Mouse (Mus musculus) lung, embryonic 16.5 days (tissue): ENCODE data around the gene Cep112. TPM values are rescaled to one million over a fixed set of nuclear protein-coding genes. Genes with fewer than 3 reads are reported as not detected.

Source experiments
- ATAC-seq: fragments of 200-750 bp; cut with Nextera tagmentation; 2 replicates; pipeline ENCODE4 v1.8.0; 2017; ENCODE audit warnings: low read depth, mild to moderate bottlenecking, moderate library complexity
- H3K27ac ChIP-seq: fragments of 300-500 bp; sonication (generic); 2 replicates; pipeline ENCODE4 v1.5.1; 2014; ENCODE audit warnings: mild to moderate bottlenecking, control low read depth, low read length
- H3K27me3 ChIP-seq: fragments of 300-500 bp; sonication (generic); 2 replicates; pipeline ENCODE4 v1.6.1; 2014; ENCODE audit warnings: low read depth, low read length, mixed read lengths; ENCODE audit not compliant: control insufficient read depth, insufficient read depth
- H3K36me3 ChIP-seq: fragments of 300-500 bp; sonication (generic); 2 replicates; pipeline ENCODE4 v1.6.1; 2014; ENCODE audit warnings: low read length; ENCODE audit not compliant: control insufficient read depth, insufficient read depth
- H3K4me1 ChIP-seq: fragments of 300-500 bp; sonication (generic); replicated peaks from 2 replicates; pipeline ENCODE4 v1.6.1; 2014; ENCODE audit warnings: low read length, mixed read lengths; ENCODE audit not compliant: control insufficient read depth, insufficient read depth
- H3K4me2 ChIP-seq: fragments of 300-500 bp; sonication (generic); 2 replicates; pipeline ENCODE4 v1.6.1; 2014; ENCODE audit warnings: low read depth, low read length, control low read depth
- H3K4me3 ChIP-seq: fragments of 300-500 bp; sonication (generic); 2 replicates; pipeline ENCODE4 v1.5.1; 2014; ENCODE audit warnings: mild to moderate bottlenecking, low read length, control low read depth
- H3K9ac ChIP-seq: fragments of 300-500 bp; sonication (generic); 2 replicates; pipeline ENCODE4 v1.6.1; 2014; ENCODE audit warnings: low read length, control low read depth
- H3K9me3 ChIP-seq: fragments of 300-500 bp; sonication (generic); 2 replicates; pipeline ENCODE4 v1.6.1; 2016; ENCODE audit warnings: low read length; ENCODE audit not compliant: control insufficient read depth
- WGBS: fragments of 180-500 bp; shearing (Covaris S2); extraction: QIAGEN DNeasy Blood & Tissue Kit; methylation state at CpG from one replicate; pipeline ENCODE4 v1.1.7; 2014; 5-methylcytosine and 5-hydroxymethylcytosine counted together
- polyA plus RNA-seq: library from polyadenylated mRNA; unstranded; fragments of >200 nt; fragmentation: Nextera tagmentation; extraction: Ambion mirVana; gene quantifications from 2 replicates; pipeline ENCODE4 v1.2.1, GENCODE M21; 2015

The Cep112 gene
- polyA plus RNA-seq, 1 experiment from 2014 or later: 15.4 TPM

GRCm38 (mm10) chr11:108909396-108910195 is 484.6 kb downstream of the Cep112 start:
- ATAC-seq: 0 out of 2 replicates have a peak, but pooled peaks have one; percentile 11

More at GRCm38 (mm10) chr11:108909396-108910195, 484.6 kb downstream of the Cep112 start:
- no peaks in the 10 kb centered on the region for H3K9me3 ChIP-seq
- peak overlapping the region; percentile 58 for H3K4me2 ChIP-seq
- peaks cover 16% of the 10 kb centered on the region for H3K4me1 ChIP-seq
- WGBS: 10% methylated on average over 24 of the region's 24 CpGs
- H3K27me3 ChIP-seq: no peaks in the 10 kb centered on the region
- H3K27ac ChIP-seq: no peak overlapping the region
- no peaks in the 10 kb centered on the region for H3K36me3 ChIP-seq
- peak overlapping the region; percentile 52 for H3K9ac ChIP-seq
- H3K4me3 ChIP-seq: peak overlapping the region; percentile 27

Other genes with a start within 250 kb of the Cep112 start
- gene Apoh, start 81.8 kb upstream of the Cep112 start, polyA plus RNA-seq: 1.2 and 14.2 TPM in 2 replicates
- gene Prkca, start 81.3 kb upstream of the Cep112 start, polyA plus RNA-seq: 8.8 and 10.1 TPM in 2 replicates